Mouse (Mus musculus): ENCODE measurements at regions not wholly inside any gene's neighbourhood (a gene's known extent, or its start where the extent isn't known, plus 50 kb on each side); places are given as distances from the start of the nearest gene placed in this dataset.

GRCm38 (mm10) chr6:107788224-107788893, 258.8 kb downstream of the Lrrn1 start:
- no peak for TF ChIP-seq CTCF (IDR thresholded peaks at IDR 0.05)
- TF ChIP-seq EP300 (IDR thresholded peaks at IDR 0.05) = no peak
